Mouse (Mus musculus) intestine, postnatal 0 days (tissue): ENCODE measurements at regions not wholly inside any gene's neighbourhood (a gene's known extent, or its start where the extent isn't known, plus 50 kb on each side); places are given as distances from the start of the nearest gene placed in this dataset.

Source experiments
- ATAC-seq: fragments of 200-750 bp; cut with Nextera tagmentation; 2 replicates; pipeline ENCODE4 v1.8.0; 2017; ENCODE audit warnings: mild to moderate bottlenecking, moderate TSS enrichment, moderate library complexity
- H3K27ac ChIP-seq: fragments of 300-500 bp; sonication (generic); 2 replicates; pipeline ENCODE4 v1.5.1; 2014; ENCODE audit warnings: mild to moderate bottlenecking, low read depth, low read length, moderate library complexity
- H3K27me3 ChIP-seq: fragments of 300-500 bp; sonication (generic); replicated peaks from 2 replicates; pipeline ENCODE4 v1.6.1; 2014; ENCODE audit warnings: low read length, mixed read lengths; ENCODE audit not compliant: control insufficient read depth, insufficient read depth
- H3K36me3 ChIP-seq: fragments of 300-500 bp; sonication (generic); 2 replicates; pipeline ENCODE4 v1.6.1; 2014; ENCODE audit warnings: mild to moderate bottlenecking, moderate library complexity; ENCODE audit not compliant: control insufficient read depth, insufficient read depth
- H3K4me1 ChIP-seq: fragments of 300-500 bp; sonication (generic); replicated peaks from 2 replicates; pipeline ENCODE4 v1.6.1; 2014; ENCODE audit warnings: antibody characterized with exemption, low read length, mixed read lengths; ENCODE audit not compliant: control insufficient read depth, insufficient read depth
- H3K4me2 ChIP-seq: fragments of 300-500 bp; sonication (generic); replicated peaks from 2 replicates; pipeline ENCODE4 v1.6.1; 2014; ENCODE audit warnings: low read depth, mild to moderate bottlenecking, moderate library complexity
- H3K4me3 ChIP-seq: fragments of 300-500 bp; sonication (generic); 2 replicates; pipeline ENCODE4 v1.5.1; 2014; ENCODE audit warnings: low read depth, low read length
- H3K9ac ChIP-seq: fragments of 300-500 bp; sonication (generic); 2 replicates; pipeline ENCODE4 v1.6.1; 2014; ENCODE audit warnings: mild to moderate bottlenecking, low read depth, low read length
- H3K9me3 ChIP-seq: fragments of 300-500 bp; sonication (generic); 2 replicates; pipeline ENCODE4 v1.6.1; 2016; ENCODE audit warnings: mixed run types; ENCODE audit not compliant: control insufficient read depth
- CTCF ChIP-seq: sonication (generic); IDR thresholded peaks from 2 replicates; pipeline ENCODE4 v1.5.1; 2016; ENCODE audit warnings: low read depth, mild to moderate bottlenecking, control low read depth, antibody characterized with exemption, moderate library complexity
- WGBS: fragments of 180-500 bp; shearing (Covaris S2); extraction: QIAGEN DNeasy Blood & Tissue Kit; methylation state at CpG from one replicate; pipeline ENCODE4 v1.1.7; 2014; 5-methylcytosine and 5-hydroxymethylcytosine counted together

- Histone ChIP-seq H3K36me3 (no peaks in the 10 kb centered on the region), H3K9ac (no peak overlapping the region), H3K4me3 (no peak overlapping the region), H3K4me2 (no peak overlapping the region), H3K27me3 (no peaks in the 10 kb centered on the region), H3K27ac (no peak overlapping the region), H3K4me1 (no peaks in the 10 kb centered on the region), H3K9me3 (no peaks in the 10 kb centered on the region)
- no peak for ATAC-seq
- TF ChIP-seq CTCF: no peak
Observed at GRCm38 (mm10) chr14:72877132-72877531, 167.3 kb upstream of the Fndc3a start.

- 82% methylated on average over 3 of the region's 3 CpGs for WGBS
- no peaks in the 10 kb centered on the region for H3K27me3 ChIP-seq
- no peak overlapping the region for H3K4me2 ChIP-seq
- H3K9me3 ChIP-seq: no peaks in the 10 kb centered on the region
- H3K36me3 ChIP-seq: no peaks in the 10 kb centered on the region
- H3K4me1 ChIP-seq: no peaks in the 10 kb centered on the region
- ATAC-seq: no peak
- TF ChIP-seq CTCF: no peak
- H3K4me3 ChIP-seq: no peak overlapping the region
- H3K27ac ChIP-seq: no peak overlapping the region
- H3K9ac ChIP-seq: no peak overlapping the region
Observed at GRCm38 (mm10) chr14:72873494-72873893, 163.7 kb upstream of the Fndc3a start.

- H3K9ac ChIP-seq: no peak overlapping the region
Observed at GRCm38 (mm10) chr14:72869188-72869749, 159.5 kb upstream of the Fndc3a start.

GRCm38 (mm10) chr14:72866896-72867295 lies 157.1 kb upstream of the Fndc3a start:
- no peak overlapping the region for H3K9ac ChIP-seq
- no peak overlapping the region for H3K4me3 ChIP-seq
- no peak overlapping the region for H3K4me2 ChIP-seq
- ATAC-seq: no peak
- H3K27me3 ChIP-seq: no peaks in the 10 kb centered on the region
- H3K27ac ChIP-seq: no peak overlapping the region
- H3K36me3 ChIP-seq: no peaks in the 10 kb centered on the region
- H3K4me1 ChIP-seq: no peaks in the 10 kb centered on the region
- 59% methylated on average over 2 of the region's 2 CpGs for WGBS
- no peaks in the 10 kb centered on the region for H3K9me3 ChIP-seq
- TF ChIP-seq CTCF: no peak

More at GRCm38 (mm10) chr14:72869188-72869749, 159.5 kb upstream of the Fndc3a start:
- TF ChIP-seq CTCF: no peak
- Histone ChIP-seq H3K4me1 (no peaks in the 10 kb centered on the region), H3K4me2 (no peak overlapping the region; the same call in none of the 2 replicates), H3K36me3 (no peaks in the 10 kb centered on the region), H3K27me3 (no peaks in the 10 kb centered on the region), H3K9me3 (no peaks in the 10 kb centered on the region), H3K27ac (no peak overlapping the region), H3K4me3 (no peak overlapping the region)
- 44% methylated on average over 20 of the region's 20 CpGs for WGBS
- ATAC-seq: no peak

GRCm38 (mm10) chr14:72865531-72865930 lies 155.7 kb upstream of the Fndc3a start:
- Histone ChIP-seq H3K9ac (no peak overlapping the region), H3K4me2 (no peak overlapping the region), H3K4me3 (no peak overlapping the region), H3K4me1 (no peaks in the 10 kb centered on the region), H3K36me3 (no peaks in the 10 kb centered on the region), H3K9me3 (no peaks in the 10 kb centered on the region), H3K27me3 (no peaks in the 10 kb centered on the region), H3K27ac (no peak overlapping the region)
- no peak for TF ChIP-seq CTCF
- no peak for ATAC-seq

GRCm38 (mm10) chr14:72864792-72865191 lies 155.0 kb upstream of the Fndc3a start:
- ATAC-seq: no peak
- H3K9ac ChIP-seq: no peak overlapping the region
- no peaks in the 10 kb centered on the region for H3K9me3 ChIP-seq
- H3K27ac ChIP-seq: no peak overlapping the region
- H3K27me3 ChIP-seq: no peaks in the 10 kb centered on the region
- no peaks in the 10 kb centered on the region for H3K4me1 ChIP-seq
- TF ChIP-seq CTCF: no peak
- no peak overlapping the region for H3K4me3 ChIP-seq
- WGBS: 91% methylated on average over 4 of the region's 4 CpGs
- no peak overlapping the region for H3K4me2 ChIP-seq
- H3K36me3 ChIP-seq: no peaks in the 10 kb centered on the region

DNA sequence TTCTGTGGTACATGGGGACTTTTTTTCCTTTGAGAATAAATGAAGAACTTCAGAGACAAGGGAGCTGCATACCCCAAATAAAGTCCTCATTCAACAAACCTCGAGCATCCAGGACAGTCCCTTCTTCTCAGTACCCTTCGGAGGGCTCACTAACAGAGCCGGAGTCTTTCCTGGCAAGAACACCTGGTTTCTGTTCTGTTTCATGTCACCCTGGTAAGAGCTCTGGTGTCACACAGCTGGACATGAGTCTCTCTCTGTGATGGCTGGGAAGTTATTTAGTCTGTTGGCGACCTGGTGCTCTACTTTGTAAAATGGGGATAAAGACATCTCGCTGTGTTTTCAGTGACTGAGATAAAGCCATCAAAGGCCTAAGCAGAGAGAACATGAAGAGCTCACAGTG lies 154.3 kb upstream of the Fndc3a start:
- H3K9me3 ChIP-seq: no peaks in the 10 kb centered on the region
- no peak overlapping the region for H3K9ac ChIP-seq
- 82% methylated on average over 5 of the region's 5 CpGs for WGBS
- TF ChIP-seq CTCF: no peak
- no peaks in the 10 kb centered on the region for H3K36me3 ChIP-seq
- H3K4me1 ChIP-seq: no peaks in the 10 kb centered on the region
- ATAC-seq: no peak
- H3K4me3 ChIP-seq: no peak overlapping the region
- no peak overlapping the region for H3K4me2 ChIP-seq
- H3K27ac ChIP-seq: no peak overlapping the region
- no peaks in the 10 kb centered on the region for H3K27me3 ChIP-seq
